Mouse (Mus musculus) heart, postnatal 0 days (tissue): ENCODE data around the gene Kif7. TPM values are rescaled to one million over a fixed set of nuclear protein-coding genes. Genes with fewer than 3 reads are reported as not detected.

Experiments
- ATAC-seq: fragments of 200-750 bp; cut with Nextera tagmentation; 2 replicates; pipeline ENCODE4 v1.8.0; 2017; ENCODE audit warnings: low read depth, moderate number of reproducible peaks, moderate library complexity; ENCODE audit not compliant: insufficient read depth
- DNase-seq: peaks from one replicate; pipeline ENCODE4 v3.0.0-alpha.2; 2016; ENCODE audit warnings: low spot score
- H3K27ac ChIP-seq: fragments of 300-500 bp; sonication (generic); 2 replicates; pipeline ENCODE4 v1.5.1; 2014; ENCODE audit warnings: low read depth, mild to moderate bottlenecking
- H3K27me3 ChIP-seq: fragments of 300-500 bp; sonication (generic); 2 replicates; pipeline ENCODE4 v1.6.1; 2014; ENCODE audit warnings: low read length, mixed read lengths; ENCODE audit not compliant: control insufficient read depth, insufficient read depth
- H3K36me3 ChIP-seq: fragments of 300-500 bp; sonication (generic); replicated peaks from 2 replicates; pipeline ENCODE4 v1.6.1; 2014; ENCODE audit warnings: low read length, mixed read lengths; ENCODE audit not compliant: control insufficient read depth, insufficient read depth
- H3K4me1 ChIP-seq: fragments of 300-500 bp; sonication (generic); 2 replicates; pipeline ENCODE4 v1.6.1; 2014; ENCODE audit warnings: antibody characterized with exemption; ENCODE audit not compliant: control insufficient read depth, insufficient read depth
- H3K4me2 ChIP-seq: fragments of 300-500 bp; sonication (generic); 2 replicates; pipeline ENCODE4 v1.6.1; 2014; ENCODE audit warnings: low read depth, mild to moderate bottlenecking, low read length, moderate library complexity
- H3K4me3 ChIP-seq: fragments of 300-500 bp; sonication (generic); 2 replicates; pipeline ENCODE4 v1.5.1; 2014; ENCODE audit warnings: low read depth, low read length
- H3K9ac ChIP-seq: fragments of 300-500 bp; sonication (generic); replicated peaks from 2 replicates; pipeline ENCODE4 v1.6.1; 2014; ENCODE audit warnings: low read depth, low read length, mixed read lengths
- H3K9me3 ChIP-seq: fragments of 300-500 bp; sonication (generic); replicated peaks from 2 replicates; pipeline ENCODE4 v1.6.1; 2016; ENCODE audit warnings: low read length; ENCODE audit not compliant: control insufficient read depth
- CTCF ChIP-seq: IDR thresholded peaks from 2 replicates; pipeline ENCODE4 v1.5.1; 2016; ENCODE audit warnings: antibody characterized with exemption, control low read depth, low read depth
- EP300 ChIP-seq: IDR thresholded peaks from 2 replicates; pipeline ENCODE4 v1.6.1; 2016; ENCODE audit warnings: antibody characterized with exemption, low read depth
- WGBS: fragments of 180-500 bp; shearing (Covaris S2); extraction: QIAGEN DNeasy Blood & Tissue Kit; methylation state at CpG from one replicate; pipeline ENCODE4 v1.1.7; 2014; 5-methylcytosine and 5-hydroxymethylcytosine counted together
- polyA plus RNA-seq: library from polyadenylated mRNA; unstranded; fragments of >200 nt; fragmentation: Nextera tagmentation; extraction: Ambion mirVana; gene quantifications from 2 replicates; pipeline ENCODE4 v1.2.1, GENCODE M21; 2015
- total RNA-seq: library from RNA; depleted of rRNA; stranded (reverse); fragments of >200 nt; gene quantifications from 2 replicates; pipeline ENCODE4 v1.2.3, GENCODE M21; 2014; ENCODE audit warnings: low replicate concordance

The Kif7 gene
- total and polyA plus RNA-seq, 2 experiments from 2014 or later: 0.92 to 1.7 TPM

GRCm38 (mm10) chr7:79696495-79696894 lies 19.0 kb downstream of the Kif7 start:
- H3K27ac ChIP-seq: no peak overlapping the region
- peaks cover 70% of the 10 kb centered on the region for H3K36me3 ChIP-seq
- 82% methylated on average over 8 of the region's 8 CpGs for WGBS
- no peak for DNase-seq
- no peak overlapping the region for H3K4me2 ChIP-seq
- ATAC-seq: no peak
- H3K9me3 ChIP-seq: no peaks in the 10 kb centered on the region
- H3K4me1 ChIP-seq: no peaks in the 10 kb centered on the region
- H3K9ac ChIP-seq: no peak overlapping the region
- TF ChIP-seq EP300: no peak
- no peak for TF ChIP-seq CTCF
- H3K27me3 ChIP-seq: no peaks in the 10 kb centered on the region
- H3K4me3 ChIP-seq: no peak overlapping the region

DNA sequence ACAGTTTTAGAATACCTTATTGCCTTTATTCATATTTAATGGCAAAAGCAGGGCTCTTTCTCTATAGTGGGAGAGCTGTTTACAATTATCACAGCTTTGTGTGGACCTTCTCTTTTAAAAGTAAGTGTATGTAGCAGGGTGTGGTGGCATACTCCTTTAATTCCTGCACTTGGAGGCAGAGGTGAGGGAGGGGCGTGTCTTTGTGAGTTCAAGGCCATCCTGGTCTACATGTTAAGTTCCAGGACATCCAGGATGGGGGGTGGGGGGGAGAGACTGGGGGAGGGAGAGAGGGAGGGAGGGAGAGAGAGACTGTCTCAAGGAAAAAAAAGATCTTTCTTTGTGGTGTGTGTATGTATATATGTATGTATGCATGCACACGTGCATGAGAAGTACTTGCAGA lies 35.3 kb downstream of the Kif7 start:
- no peak for TF ChIP-seq EP300
- no peak for TF ChIP-seq CTCF
- H3K4me3 ChIP-seq: no peak overlapping the region
- H3K9me3 ChIP-seq: no peaks in the 10 kb centered on the region
- no peak overlapping the region for H3K9ac ChIP-seq
- no peaks in the 10 kb centered on the region for H3K27me3 ChIP-seq
- H3K4me1 ChIP-seq: no peaks in the 10 kb centered on the region
- 89% methylated on average over 2 of the region's 2 CpGs for WGBS
- no peak overlapping the region for H3K4me2 ChIP-seq
- no peak for DNase-seq
- no peak for ATAC-seq
- no peak overlapping the region for H3K27ac ChIP-seq
- peaks cover 83% of the 10 kb centered on the region for H3K36me3 ChIP-seq

- TF ChIP-seq EP300 (no peak), CTCF (peak; percentile 35)
- Histone ChIP-seq H3K4me3 (no peak overlapping the region), H3K9ac (no peak overlapping the region), H3K27me3 (no peaks in the 10 kb centered on the region), H3K4me1 (no peaks in the 10 kb centered on the region), H3K36me3 (peaks cover 78% of the 10 kb centered on the region), H3K9me3 (no peaks in the 10 kb centered on the region), H3K4me2 (no peak overlapping the region), H3K27ac (no peak overlapping the region)
- DNase-seq (no peak), ATAC-seq (no peak)
Observed at GRCm38 (mm10) chr7:79679186-79679585, 36.3 kb downstream of the Kif7 start.

GRCm38 (mm10) chr7:79670900-79671604 lies 44.5 kb downstream of the Kif7 start:
- Histone ChIP-seq H3K27ac (no peak overlapping the region), H3K4me2 (no peak overlapping the region), H3K9me3 (no peaks in the 10 kb centered on the region), H3K9ac (no peak overlapping the region), H3K4me1 (no peaks in the 10 kb centered on the region), H3K36me3 (peaks cover 63% of the 10 kb centered on the region), H3K27me3 (no peaks in the 10 kb centered on the region), H3K4me3 (no peak overlapping the region)
- no peak for TF ChIP-seq CTCF
- no peak for TF ChIP-seq EP300
- 94% methylated on average over 4 of the region's 4 CpGs for WGBS
- DNase-seq: no peak
- no peak for ATAC-seq

GRCm38 (mm10) chr7:79666690-79667089 lies 48.8 kb downstream of the Kif7 start:
- TF ChIP-seq EP300 (no peak), CTCF (no peak)
- DNase-seq (no peak), ATAC-seq (no peak)
- Histone ChIP-seq H3K36me3 (peaks cover 45% of the 10 kb centered on the region), H3K9me3 (no peaks in the 10 kb centered on the region), H3K9ac (no peak overlapping the region), H3K27ac (no peak overlapping the region), H3K4me3 (no peak overlapping the region), H3K4me2 (no peak overlapping the region), H3K4me1 (no peaks in the 10 kb centered on the region), H3K27me3 (no peaks in the 10 kb centered on the region)

- TF ChIP-seq CTCF: no peak
- TF ChIP-seq EP300: no peak
- 17% methylated on average over 5 of the region's 5 CpGs for WGBS
- DNase-seq (no peak), ATAC-seq (no peak)
- no peaks in the 10 kb centered on the region for H3K27me3 ChIP-seq
- H3K4me3 ChIP-seq: peak overlapping the region; percentile 87
- H3K4me2 ChIP-seq: peak overlapping the region; percentile 100
- H3K9ac ChIP-seq: peak overlapping the region; percentile 67
- H3K27ac ChIP-seq: no peak overlapping the region
- H3K36me3 ChIP-seq: peaks cover 5% of the 10 kb centered on the region; the same call in 1 of the 2 replicates
- H3K9me3 ChIP-seq: no peaks in the 10 kb centered on the region
- H3K4me1 ChIP-seq: peaks cover 11% of the 10 kb centered on the region; the same call in 1 of the 2 replicates
Observed at GRCm38 (mm10) chr7:79661253-79661890, 54.1 kb downstream of the Kif7 start.
